Mouse (Mus musculus) midbrain, embryonic 11.5 days (tissue): ENCODE measurements around the gene Npas3. TPM values are rescaled to one million over a fixed set of nuclear protein-coding genes. Genes with fewer than 3 reads are reported as not detected.

Source experiments
- ATAC-seq: fragments of 200-750 bp; cut with Nextera tagmentation; 2 replicates; pipeline ENCODE4 v1.8.0; 2017; ENCODE audit warnings: moderate TSS enrichment, moderate library complexity; ENCODE audit not compliant: low FRiP score
- DNase-seq: peaks from one replicate; pipeline ENCODE4 v3.0.0; 2015; ENCODE audit warnings: low spot score; ENCODE audit errors: missing footprints
- H3K27ac ChIP-seq: fragments of 300-500 bp; sonication (generic); 2 replicates; pipeline ENCODE4 v1.5.1; 2014; ENCODE audit warnings: low read depth, low read length
- H3K27me3 ChIP-seq: fragments of 300-500 bp; sonication (generic); 2 replicates; pipeline ENCODE4 v1.6.1; 2014; ENCODE audit warnings: mild to moderate bottlenecking, low read length, moderate library complexity, mixed read lengths; ENCODE audit not compliant: control insufficient read depth, insufficient read depth
- H3K36me3 ChIP-seq: fragments of 300-500 bp; sonication (generic); 2 replicates; pipeline ENCODE4 v1.6.1; 2014; ENCODE audit warnings: mild to moderate bottlenecking, low read length, moderate library complexity, mixed read lengths; ENCODE audit not compliant: control insufficient read depth, insufficient read depth
- H3K4me1 ChIP-seq: fragments of 300-500 bp; sonication (generic); 2 replicates; pipeline ENCODE4 v1.6.1; 2014; ENCODE audit warnings: low read length; ENCODE audit not compliant: control insufficient read depth, insufficient read depth
- H3K4me2 ChIP-seq: fragments of 300-500 bp; sonication (generic); 2 replicates; pipeline ENCODE4 v1.6.1; 2014; ENCODE audit warnings: mild to moderate bottlenecking, moderate library complexity
- H3K4me3 ChIP-seq: fragments of 300-500 bp; sonication (generic); 2 replicates; pipeline ENCODE4 v1.5.1; 2014; ENCODE audit warnings: low read depth, low read length
- H3K9ac ChIP-seq: fragments of 300-500 bp; sonication (generic); 2 replicates; pipeline ENCODE4 v1.6.1; 2014; ENCODE audit warnings: low read length
- H3K9me3 ChIP-seq: fragments of 300-500 bp; sonication (generic); 2 replicates; pipeline ENCODE4 v1.6.1; 2016; ENCODE audit warnings: low read length; ENCODE audit not compliant: control insufficient read depth
- WGBS: fragments of 180-500 bp; shearing (Covaris S2); extraction: QIAGEN DNeasy Blood & Tissue Kit; methylation state at CpG from one replicate; pipeline ENCODE4 v1.1.7; 2014; 5-methylcytosine and 5-hydroxymethylcytosine counted together
- polyA plus RNA-seq: library from polyadenylated mRNA; unstranded; fragments of >200 nt; fragmentation: Nextera tagmentation; extraction: Ambion mirVana; gene quantifications from 2 replicates; pipeline ENCODE4 v1.2.1, GENCODE M21; 2014

Npas3 gene
- polyA plus RNA-seq, 1 experiment from 2014 or later: 17.7 TPM

DNA sequence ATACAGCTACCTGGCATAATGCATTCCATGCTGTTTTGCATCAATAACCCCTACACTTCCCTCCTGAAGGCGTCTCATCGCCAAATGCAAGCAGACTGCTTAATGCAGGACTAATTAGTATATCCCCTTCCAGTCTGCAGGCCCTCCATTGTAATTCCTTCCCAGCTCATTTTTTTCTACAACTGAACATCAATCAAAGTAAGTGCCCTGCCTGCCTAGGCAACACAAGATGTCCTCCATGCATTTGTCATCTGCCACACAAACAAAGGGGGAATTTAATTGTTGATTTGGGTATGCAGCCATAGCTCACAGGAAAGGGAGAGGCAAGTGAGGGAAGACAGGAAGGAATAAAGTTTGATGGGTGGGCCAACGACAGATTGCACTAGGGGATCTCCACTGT, 804.5 kb downstream of the Npas3 start:
- H3K4me1 ChIP-seq: peaks cover 5% of the 10 kb centered on the region; the same call in 1 of the 2 replicates
- WGBS: 55% methylated on average over 3 of the region's 3 CpGs
- H3K9me3 ChIP-seq: no peaks in the 10 kb centered on the region
- DNase-seq (no peak), ATAC-seq (no peak)
- H3K4me3 ChIP-seq: no peak overlapping the region
- H3K36me3 ChIP-seq: no peaks in the 10 kb centered on the region
- H3K9ac ChIP-seq: no peak overlapping the region
- no peak overlapping the region for H3K4me2 ChIP-seq
- H3K27me3 ChIP-seq: no peaks in the 10 kb centered on the region
- no peak overlapping the region for H3K27ac ChIP-seq

DNA sequence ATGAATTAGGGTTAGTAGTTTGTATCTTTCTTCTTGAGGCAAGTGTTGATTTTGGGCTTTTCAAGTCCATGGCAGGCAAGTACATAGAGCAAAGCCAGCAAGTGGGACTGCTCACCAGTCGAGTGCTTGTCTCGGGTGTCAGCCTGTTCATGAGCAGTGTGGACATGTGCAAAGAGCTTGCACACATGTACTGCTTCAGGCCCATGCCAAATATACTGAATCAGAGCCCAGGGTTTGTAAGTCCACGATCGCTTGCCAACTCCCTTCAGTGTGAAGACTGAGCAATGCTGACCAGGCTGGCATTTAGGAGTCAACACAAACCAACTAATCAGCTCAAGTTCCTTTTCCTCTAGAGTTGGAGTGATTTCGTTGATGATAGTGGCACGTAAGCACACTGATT, 805.1 kb downstream of the Npas3 start:
- Histone ChIP-seq H3K27me3 (no peaks in the 10 kb centered on the region), H3K27ac (no peak overlapping the region), H3K9ac (no peak overlapping the region), H3K9me3 (no peaks in the 10 kb centered on the region), H3K4me3 (no peak overlapping the region), H3K4me1 (peaks cover 5% of the 10 kb centered on the region; the same call in 1 of the 2 replicates), H3K4me2 (no peak overlapping the region), H3K36me3 (no peaks in the 10 kb centered on the region)
- ATAC-seq: no peak
- DNase-seq: peak; percentile 78
- 95% methylated on average over 6 of the region's 6 CpGs for WGBS

DNA sequence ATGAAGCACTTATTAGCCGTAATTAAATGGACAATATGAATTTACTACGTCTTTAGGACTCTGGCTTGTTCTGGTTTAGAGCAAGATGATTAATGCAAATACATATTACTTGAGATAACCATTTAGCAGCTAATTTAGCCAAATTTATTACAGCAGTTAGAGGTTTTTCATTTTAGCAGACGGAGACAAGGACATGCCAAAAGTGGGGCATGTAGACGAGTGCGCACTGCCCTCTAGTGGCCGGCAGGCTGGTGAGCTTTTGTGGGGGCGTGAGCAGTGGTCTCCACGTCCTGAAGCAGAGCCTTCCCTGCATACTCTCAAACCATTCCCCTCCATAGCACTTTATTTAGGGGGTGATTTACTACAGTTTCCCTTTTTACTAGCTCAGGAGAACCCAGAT, 812.3 kb downstream of the Npas3 start:
- Histone ChIP-seq H3K4me1 (peaks cover 10% of the 10 kb centered on the region; the same call in 1 of the 2 replicates), H3K27ac (no peak overlapping the region), H3K9me3 (no peaks in the 10 kb centered on the region), H3K9ac (no peak overlapping the region), H3K4me3 (no peak overlapping the region), H3K27me3 (no peaks in the 10 kb centered on the region), H3K4me2 (no peak overlapping the region), H3K36me3 (no peaks in the 10 kb centered on the region)
- ATAC-seq (peak; percentile 61; the same call in 1 of the 2 replicates), DNase-seq (peak; percentile 98)
- 19% methylated on average over 8 of the region's 8 CpGs for WGBS

DNA sequence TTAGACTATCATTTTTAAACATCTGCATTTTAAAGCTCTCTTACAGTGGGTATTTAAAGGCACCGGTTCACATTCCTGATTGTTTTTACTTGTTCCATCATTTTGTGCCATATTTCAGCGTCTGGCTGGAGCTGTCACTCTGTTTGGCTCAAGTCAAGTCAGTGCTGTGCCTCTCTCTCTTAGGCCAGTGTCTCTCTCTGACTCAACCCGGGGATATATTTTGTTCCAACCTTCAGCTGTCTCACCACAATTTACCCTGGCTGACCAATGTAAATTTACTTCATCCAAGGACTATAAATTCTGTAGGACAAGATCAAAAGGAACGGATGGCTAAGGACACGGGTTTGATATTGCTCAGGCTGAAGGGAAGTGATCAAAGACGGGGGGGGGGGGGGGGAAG, 812.7 kb downstream of the Npas3 start:
- Histone ChIP-seq H3K27me3 (no peaks in the 10 kb centered on the region), H3K4me1 (peaks cover 10% of the 10 kb centered on the region; the same call in 1 of the 2 replicates), H3K27ac (no peak overlapping the region), H3K9me3 (no peaks in the 10 kb centered on the region), H3K4me2 (no peak overlapping the region), H3K36me3 (no peaks in the 10 kb centered on the region), H3K9ac (no peak overlapping the region), H3K4me3 (no peak overlapping the region)
- DNase-seq (peak; percentile 77), ATAC-seq (no peak)
- 67% methylated on average over 6 of the region's 6 CpGs for WGBS

DNA sequence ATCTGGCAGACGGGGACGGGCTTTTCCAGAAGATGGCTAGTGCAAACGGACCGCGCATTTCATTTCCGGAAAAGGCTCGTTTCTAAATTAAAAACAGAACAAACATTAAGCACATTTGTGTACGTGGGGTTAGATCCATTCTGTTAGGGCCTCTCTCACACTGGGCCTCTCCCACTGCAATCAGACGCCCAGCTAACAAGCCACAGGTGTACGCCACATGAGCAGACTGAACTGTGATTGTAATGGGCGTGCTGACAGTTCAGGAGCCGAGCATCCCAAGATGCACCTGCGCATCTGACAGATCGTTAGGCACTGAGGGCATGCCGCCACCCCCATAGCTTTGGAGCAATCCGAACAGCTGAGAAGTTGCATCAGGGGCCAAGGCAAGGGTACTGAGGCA, 816.5 kb downstream of the Npas3 start:
- Histone ChIP-seq H3K36me3 (no peaks in the 10 kb centered on the region; the same call in 1 of the 2 replicates), H3K27ac (no peak overlapping the region), H3K4me2 (no peak overlapping the region), H3K9me3 (no peaks in the 10 kb centered on the region), H3K4me3 (no peak overlapping the region), H3K9ac (no peak overlapping the region), H3K4me1 (peaks cover 12% of the 10 kb centered on the region), H3K27me3 (peaks cover 22% of the 10 kb centered on the region)
- no peak for ATAC-seq
- WGBS: 87% methylated on average over 16 of the region's 16 CpGs
- DNase-seq: no peak

DNA sequence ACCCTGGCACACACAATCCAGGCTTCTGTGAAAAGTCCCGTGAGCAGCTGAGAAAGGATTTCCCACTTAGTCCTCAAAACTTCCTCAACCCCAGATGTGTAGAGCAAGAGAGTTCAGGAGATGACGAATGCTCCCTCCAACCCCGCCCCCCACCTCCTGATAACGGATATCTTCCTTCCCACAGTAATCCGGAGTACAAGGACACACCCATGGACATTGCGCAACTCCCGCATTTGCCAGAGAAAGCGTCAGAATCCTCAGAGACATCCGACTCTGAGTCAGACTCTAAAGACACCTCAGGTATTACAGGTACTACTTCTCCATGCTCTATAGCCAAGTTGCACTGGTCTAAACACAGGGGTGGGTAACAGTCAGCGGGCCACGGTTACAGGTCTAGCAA, 817.1 kb downstream of the Npas3 start:
- no peak overlapping the region for H3K4me2 ChIP-seq
- H3K9me3 ChIP-seq: no peaks in the 10 kb centered on the region
- peaks cover 22% of the 10 kb centered on the region for H3K27me3 ChIP-seq
- 83% methylated on average over 11 of the region's 11 CpGs for WGBS
- H3K4me1 ChIP-seq: peaks cover 9% of the 10 kb centered on the region
- no peak overlapping the region for H3K27ac ChIP-seq
- no peak overlapping the region for H3K9ac ChIP-seq
- H3K36me3 ChIP-seq: no peaks in the 10 kb centered on the region; the same call in 1 of the 2 replicates
- ATAC-seq (no peak), DNase-seq (no peak)
- no peak overlapping the region for H3K4me3 ChIP-seq

DNA sequence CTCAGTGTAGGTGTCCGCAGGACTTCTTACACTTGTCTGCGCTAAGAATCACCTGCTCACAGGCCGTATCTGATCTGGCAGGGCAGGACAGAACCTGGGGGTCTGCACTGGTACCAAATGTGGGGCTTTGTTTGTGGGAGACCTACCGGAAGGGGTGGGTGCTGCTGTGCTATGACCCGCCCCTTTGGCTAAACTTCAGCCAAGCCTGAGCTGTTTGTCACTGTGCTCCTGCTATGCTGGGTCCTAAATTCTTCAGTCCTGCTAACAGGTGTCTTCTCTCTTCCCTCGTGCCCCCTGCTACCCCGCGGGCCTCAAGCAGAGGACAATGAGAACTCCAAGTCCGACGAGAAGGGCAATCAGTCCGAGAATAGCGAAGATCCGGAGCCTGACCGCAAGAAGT, 818.9 kb downstream of the Npas3 start:
- Histone ChIP-seq H3K27ac (no peak overlapping the region), H3K27me3 (peaks cover 22% of the 10 kb centered on the region), H3K9me3 (no peaks in the 10 kb centered on the region), H3K9ac (peak overlapping the region; percentile 42), H3K4me2 (peak overlapping the region; percentile 53), H3K4me3 (peak overlapping the region; percentile 30), H3K36me3 (no peaks in the 10 kb centered on the region; the same call in 1 of the 2 replicates), H3K4me1 (peaks cover 9% of the 10 kb centered on the region)
- ATAC-seq (peak; percentile 52; the same call in 1 of the 2 replicates), DNase-seq (no peak)
- 33% methylated on average over 14 of the region's 14 CpGs for WGBS

DNA sequence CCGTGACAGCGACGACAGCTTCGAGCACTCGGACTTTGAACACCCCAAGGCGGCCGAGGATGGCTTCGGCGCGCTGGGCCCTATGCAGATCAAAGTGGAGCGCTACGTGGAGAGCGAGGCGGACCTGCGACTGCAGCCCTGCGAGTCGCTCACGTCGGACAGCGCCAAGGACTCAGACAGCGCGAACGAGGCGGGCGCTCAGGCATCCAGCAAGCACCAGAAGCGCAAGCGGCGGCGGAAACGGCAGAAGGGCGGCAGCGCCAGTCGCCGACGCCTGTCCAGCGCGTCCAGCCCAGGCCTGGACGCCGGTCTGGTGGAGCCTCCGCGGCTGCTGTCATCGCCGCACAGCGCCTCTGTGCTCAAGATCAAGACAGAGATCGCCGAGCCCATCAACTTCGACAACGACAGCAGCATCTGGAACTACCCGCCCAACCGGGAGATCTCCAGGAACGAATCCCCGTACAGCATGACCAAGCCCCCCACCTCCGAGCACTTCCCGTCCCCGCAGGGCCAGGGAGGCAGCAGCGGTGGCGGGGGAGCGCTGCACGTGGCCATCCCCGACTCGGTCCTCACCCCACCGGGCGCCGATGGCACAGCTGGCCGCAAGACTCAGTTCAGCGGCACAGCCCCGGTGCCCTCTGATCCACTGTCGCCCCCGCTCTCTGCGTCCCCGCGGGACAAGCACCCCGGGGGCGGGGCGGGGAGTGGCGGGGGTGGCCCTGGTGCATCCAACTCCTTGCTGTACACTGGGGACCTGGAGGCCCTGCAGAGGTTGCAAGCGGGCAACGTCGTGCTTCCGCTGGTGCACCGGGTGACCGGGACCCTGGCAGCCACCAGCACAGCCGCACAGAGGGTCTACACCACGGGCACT, 819.6 kb downstream of the Npas3 start:
- peaks cover 22% of the 10 kb centered on the region for H3K27me3 ChIP-seq
- H3K9ac ChIP-seq: peak overlapping the region; percentile 42
- ATAC-seq: peak; percentile 68

DNA sequence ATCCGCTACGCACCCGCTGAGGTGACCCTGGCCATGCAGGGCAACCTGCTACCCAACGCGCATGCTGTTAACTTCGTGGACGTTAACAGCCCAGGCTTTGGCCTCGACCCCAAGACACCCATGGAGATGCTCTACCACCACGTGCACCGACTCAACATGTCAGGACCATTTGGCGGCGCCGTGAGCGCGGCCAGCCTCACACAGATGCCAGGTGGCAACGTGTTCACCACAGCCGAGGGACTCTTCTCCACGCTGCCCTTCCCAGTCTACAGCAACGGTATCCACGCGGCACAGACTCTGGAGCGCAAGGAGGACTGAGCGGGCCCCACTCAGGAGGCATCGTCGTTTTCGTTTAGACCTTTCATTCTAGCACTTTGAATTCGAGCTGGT, 820.3 kb downstream of the Npas3 start:
- H3K9me3 ChIP-seq: no peaks in the 10 kb centered on the region
- H3K36me3 ChIP-seq: no peaks in the 10 kb centered on the region; the same call in 1 of the 2 replicates
- DNase-seq (no peak), ATAC-seq (peak; percentile 23; the same call in 1 of the 2 replicates)
- H3K4me3 ChIP-seq: no peak overlapping the region
- peaks cover 9% of the 10 kb centered on the region for H3K4me1 ChIP-seq
- H3K27me3 ChIP-seq: peaks cover 22% of the 10 kb centered on the region
- peak overlapping the region; percentile 53; the same call in 1 of the 2 replicates for H3K4me2 ChIP-seq
- no peak overlapping the region for H3K9ac ChIP-seq
- H3K27ac ChIP-seq: no peak overlapping the region
- 69% methylated on average over 27 of the region's 27 CpGs for WGBS

More for the DNA sequence above, 819.6 kb downstream of the Npas3 start:
- Histone ChIP-seq H3K9me3 (no peaks in the 10 kb centered on the region), H3K36me3 (no peaks in the 10 kb centered on the region; the same call in 1 of the 2 replicates), H3K4me3 (peak overlapping the region; percentile 30), H3K27ac (no peak overlapping the region), H3K4me2 (peak overlapping the region; percentile 53), H3K4me1 (peaks cover 9% of the 10 kb centered on the region)
- DNase-seq: peak; percentile 95
- 6% methylated on average over 84 of the region's 84 CpGs for WGBS
